Mouse (Mus musculus): ENCODE measurements around the gene Gm16181.

Gene Gm16181

GRCm38 (mm10) chr17:35220156-35220952, at the start of gene Gm16181:
Gene Gm16181 (plus strand): TSS chr17:35220834.
- no peak for DNase-seq (ENCODE audit: low spot score in 2 of 2)

GRCm38 (mm10) chr17:35172445-35173234, 48.0 kb upstream of the Gm16181 start:
- DNase-seq (ENCODE audit: low spot score in 2 of 2): peak in 1 of 2 experiments; percentile 31

- peak; percentile 70 to 75 for DNase-seq (ENCODE audit: low spot score in 2 of 2)
Measured at GRCm38 (mm10) chr17:35173329-35173728, 47.3 kb upstream of the Gm16181 start.

GRCm38 (mm10) chr17:35174201-35174977, 46.2 kb upstream of the Gm16181 start:
- no peak for DNase-seq (ENCODE audit: low spot score in 2 of 2)

DNA sequence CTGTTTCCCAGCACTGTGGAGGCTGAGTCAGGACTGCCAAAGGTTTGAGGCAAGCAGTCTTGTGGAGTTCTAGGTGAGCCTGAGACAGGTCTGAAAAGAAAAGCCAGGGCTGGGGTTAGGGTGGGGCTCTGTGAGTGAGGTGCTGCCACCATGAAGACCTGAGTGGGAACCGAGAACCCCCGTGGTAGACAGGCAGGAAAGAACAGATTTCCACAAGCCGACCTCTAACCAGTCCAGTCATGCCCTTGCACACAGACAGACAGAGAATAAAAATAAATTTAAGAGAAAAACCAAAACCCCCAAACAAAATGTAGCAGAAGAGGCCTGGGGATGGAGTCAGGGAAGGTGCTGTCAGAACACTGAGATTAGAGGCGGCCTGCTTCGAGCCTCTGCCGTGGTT, 45.3 kb upstream of the Gm16181 start:
- peak; percentile 62 to 68 for DNase-seq (ENCODE audit: low spot score in 2 of 2)

DNA sequence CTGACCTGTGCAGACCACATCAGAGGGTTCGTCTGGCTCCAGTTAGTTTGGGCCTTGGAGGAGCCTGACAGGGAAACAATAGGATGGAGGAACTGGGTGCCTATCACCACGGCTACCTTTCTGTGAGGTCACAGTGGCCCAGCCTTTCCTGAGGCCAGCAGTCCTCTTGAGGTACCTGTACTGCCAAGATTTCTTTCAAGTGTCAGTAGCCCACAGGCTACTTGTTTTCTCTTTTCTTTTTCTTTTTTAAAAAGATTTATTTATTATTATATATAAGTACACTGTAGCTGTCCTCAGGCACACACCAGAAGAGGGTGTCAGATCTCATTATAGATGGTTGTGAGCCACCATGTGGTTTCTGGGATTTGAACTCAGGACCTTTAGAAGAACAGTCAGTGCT, 44.7 kb upstream of the Gm16181 start, which contains the start of gene Aif1:
Aif1 (minus strand) TSS at position 101 of the 400 bp plus-strand sequence.
- DNase-seq (ENCODE audit: low spot score in 2 of 2): no peak

- peak; percentile 74 to 77 for DNase-seq (ENCODE audit: low spot score in 2 of 2)
Measured at GRCm38 (mm10) chr17:35178528-35178927, 42.1 kb upstream of the Gm16181 start.

GRCm38 (mm10) chr17:35180093-35180492, 40.5 kb upstream of the Gm16181 start:
- DNase-seq (ENCODE audit: low spot score in 2 of 2): no peak

- DNase-seq (ENCODE audit: low spot score in 2 of 2): peak; percentile 82 to 91
Measured at GRCm38 (mm10) chr17:35185639-35186611, 34.7 kb upstream of the Gm16181 start.

DNA sequence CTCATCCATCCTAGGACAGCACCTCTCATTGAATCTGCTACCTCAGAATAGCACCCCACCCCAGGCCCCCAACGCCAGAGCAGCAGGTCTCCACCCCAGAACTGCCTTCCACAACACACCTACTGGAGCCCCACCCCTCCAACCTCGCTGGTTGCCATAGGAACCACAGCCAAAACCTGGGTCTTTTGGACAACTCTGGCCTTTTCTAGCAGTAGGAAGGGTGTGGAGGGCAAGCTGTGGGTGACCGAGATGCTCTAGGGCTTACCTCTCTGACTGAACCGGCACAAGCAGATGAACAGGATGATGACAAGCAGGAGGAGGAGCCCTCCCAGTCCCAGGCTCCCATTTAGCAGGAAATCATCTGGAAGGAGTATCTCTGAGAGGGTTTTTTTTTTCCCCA, 34.0 kb upstream of the Gm16181 start:
- peak; percentile 84 to 86 for DNase-seq (ENCODE audit: low spot score in 2 of 2)

DNA sequence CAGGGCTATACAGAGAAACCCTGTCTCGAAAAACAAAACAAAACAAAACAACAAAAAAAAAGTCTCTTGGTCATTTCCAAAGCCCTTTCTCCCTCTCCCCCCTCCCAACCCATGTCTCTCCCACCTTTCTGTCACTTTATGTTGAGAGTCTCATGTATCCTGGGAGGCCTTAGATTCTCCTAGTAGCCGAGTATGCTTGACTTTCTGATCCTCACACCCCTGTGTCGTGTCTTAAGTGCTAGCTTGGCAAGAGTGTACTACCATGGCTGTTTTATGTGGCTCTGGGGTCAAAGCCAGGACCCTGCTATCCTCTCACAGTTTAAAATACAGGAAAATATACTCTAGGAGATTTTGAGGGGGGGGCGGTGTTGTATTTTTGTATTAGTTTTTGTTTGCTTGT, 33.3 kb upstream of the Gm16181 start:
- no peak for DNase-seq (ENCODE audit: low spot score in 2 of 2)

- peak in 1 of 2 experiments; percentile 51 for DNase-seq (ENCODE audit: low spot score in 2 of 2)
Measured at GRCm38 (mm10) chr17:35187959-35188610, 32.5 kb upstream of the Gm16181 start, which contains the start of gene Lst1. Gene Lst1 (minus strand): TSS chr17:35188439.

- peak; percentile 65 to 76 for DNase-seq (ENCODE audit: low spot score in 2 of 2)
Measured at GRCm38 (mm10) chr17:35189186-35189585, 31.4 kb upstream of the Gm16181 start.

GRCm38 (mm10) chr17:35190096-35190495, 30.5 kb upstream of the Gm16181 start:
- DNase-seq (ENCODE audit: low spot score in 2 of 2): peak; percentile 69 to 74

- no peak for DNase-seq (ENCODE audit: low spot score in 2 of 2)
Measured at GRCm38 (mm10) chr17:35191723-35192122, 28.9 kb upstream of the Gm16181 start.

- DNase-seq (ENCODE audit: low spot score in 2 of 2): no peak
Measured at GRCm38 (mm10) chr17:35192924-35193323, 27.7 kb upstream of the Gm16181 start.

GRCm38 (mm10) chr17:35193881-35194843, 26.5 kb upstream of the Gm16181 start, which contains the start of gene Ltb:
Gene Ltb (plus strand): TSS chr17:35194439.
- peak; percentile 93 to 94 for DNase-seq (ENCODE audit: low spot score in 2 of 2)

DNA sequence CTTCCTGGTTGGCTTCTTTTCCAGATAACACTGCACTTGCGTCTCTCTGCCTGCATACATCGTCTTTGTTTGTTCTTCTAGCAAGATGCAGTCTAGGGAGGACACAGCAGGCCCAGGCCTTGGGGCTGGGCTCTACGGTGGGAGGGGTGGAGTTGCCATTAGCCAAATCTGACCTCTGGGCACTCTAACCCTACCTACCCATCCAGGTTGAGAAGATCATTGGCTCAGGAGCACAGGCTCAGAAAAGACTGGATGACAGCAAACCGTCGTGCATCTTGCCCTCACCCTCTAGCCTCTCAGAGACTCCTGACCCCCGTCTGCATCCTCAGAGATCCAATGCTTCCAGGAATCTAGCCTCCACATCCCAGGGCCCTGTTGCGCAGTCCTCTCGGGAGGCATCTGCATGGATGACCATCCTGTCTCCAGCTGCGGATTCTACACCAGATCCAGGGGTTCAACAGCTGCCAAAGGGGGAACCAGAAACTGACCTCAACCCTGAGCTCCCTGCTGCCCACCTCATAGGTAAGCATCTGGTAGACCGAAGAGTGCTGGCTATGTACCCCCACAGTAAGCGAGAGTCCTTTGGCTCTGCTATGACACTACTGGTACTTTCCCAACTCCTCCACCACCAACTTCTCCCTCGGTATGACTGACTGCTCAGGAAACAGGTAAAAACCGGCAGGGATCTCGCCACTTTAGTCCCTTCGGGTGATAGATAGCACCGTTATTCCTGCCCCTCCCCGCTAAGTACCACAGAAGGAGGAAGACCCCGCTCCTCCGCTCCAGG, 25.6 kb upstream of the Gm16181 start:
- peak in 1 of 2 experiments; percentile 62 for DNase-seq (ENCODE audit: low spot score in 2 of 2)

Measured in spleen, postnatal 36 days (tissue).